Mouse (Mus musculus) T-helper 2 cell (primary cell): ENCODE measurements at regions not wholly inside any gene's neighbourhood (a gene's known extent, or its start where the extent isn't known, plus 50 kb on each side); places are given as distances from the start of the nearest gene placed in this dataset.

ENCODE experiments used
- in situ Hi-C: fragments of 300-600 bp; cut with MboI, MseI; formaldehyde crosslinking; loops from one replicate; pipeline ENCODE4 v1.15.1; 2025; ENCODE audit warnings: high pct_unique_total_duplicates

GRCm38 (mm10) chr2:159014553-159014952, 219.9 kb downstream of the Dhx35 start:
- in situ Hi-C loops, result no loop called here

- in situ Hi-C loops, result no loop called here
These were observed 225.4 kb downstream of the Dhx35 start for GRCm38 (mm10) chr2:159019921-159020534.

DNA sequence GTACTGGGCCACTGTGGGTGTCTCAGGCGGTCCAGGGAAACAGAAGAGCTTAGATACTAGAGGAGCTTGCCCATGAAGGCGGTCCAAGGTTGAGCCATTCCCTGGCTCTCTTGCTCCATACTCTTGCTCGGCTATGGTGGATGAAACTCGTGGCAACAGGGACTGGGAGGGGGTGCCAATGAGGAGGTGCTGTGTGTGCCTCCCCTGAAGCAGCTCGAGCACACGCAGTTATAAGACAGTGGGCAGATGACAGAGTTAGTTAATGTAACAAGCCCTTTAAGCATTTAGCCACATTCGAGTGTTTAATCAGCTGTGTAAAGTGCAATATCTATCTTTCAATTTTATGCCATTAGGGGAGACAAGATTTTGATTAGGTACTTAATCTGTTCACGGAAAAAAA, 237.5 kb downstream of the Dhx35 start:
- in situ Hi-C loops, result no loop called here

DNA sequence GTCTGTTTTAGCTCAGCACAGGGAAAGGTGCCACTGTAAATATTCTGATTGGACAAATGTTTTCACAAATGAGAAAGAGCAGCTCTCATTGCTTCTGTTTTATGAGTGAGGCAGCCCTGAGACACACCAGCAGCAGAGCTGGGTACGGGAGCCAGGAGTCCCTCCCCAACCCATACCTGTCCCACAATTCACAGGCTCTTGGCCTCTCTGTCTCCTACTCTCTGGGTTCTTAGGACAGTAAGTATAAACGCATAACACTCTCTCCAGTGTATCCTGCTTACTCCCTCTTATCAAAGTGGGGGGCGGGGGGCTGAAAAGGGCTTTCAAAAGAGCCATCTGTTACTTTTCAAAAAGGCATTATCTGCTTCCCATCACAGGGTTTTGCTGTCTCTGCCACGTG, 245.3 kb downstream of the Dhx35 start:
- in situ Hi-C loops, result no loop called here

DNA sequence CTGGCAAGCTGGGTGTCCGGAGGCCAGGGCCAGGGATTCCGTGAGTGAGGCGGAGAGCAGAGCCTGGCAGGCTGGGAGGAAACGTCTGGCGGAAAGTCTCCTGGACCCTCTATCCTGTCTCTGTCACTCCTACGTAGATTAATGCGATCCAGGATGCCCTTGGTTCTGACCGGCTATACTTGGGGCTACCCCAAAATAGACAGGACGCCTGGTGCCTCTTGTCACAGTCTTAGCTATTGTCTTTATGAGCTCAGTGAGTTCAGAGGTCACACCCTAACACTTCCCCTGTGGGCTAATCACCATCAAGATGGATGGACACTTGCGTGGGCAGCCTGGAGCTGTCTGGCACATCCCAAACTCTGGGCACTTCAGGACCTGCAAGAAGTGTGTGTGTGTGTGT, 258.9 kb downstream of the Dhx35 start:
- in situ Hi-C loops, result loop anchor here (25.0 kb wide), 1 partner anchor 1534 kb away; no protein-coding TSS in a partner anchor

DNA sequence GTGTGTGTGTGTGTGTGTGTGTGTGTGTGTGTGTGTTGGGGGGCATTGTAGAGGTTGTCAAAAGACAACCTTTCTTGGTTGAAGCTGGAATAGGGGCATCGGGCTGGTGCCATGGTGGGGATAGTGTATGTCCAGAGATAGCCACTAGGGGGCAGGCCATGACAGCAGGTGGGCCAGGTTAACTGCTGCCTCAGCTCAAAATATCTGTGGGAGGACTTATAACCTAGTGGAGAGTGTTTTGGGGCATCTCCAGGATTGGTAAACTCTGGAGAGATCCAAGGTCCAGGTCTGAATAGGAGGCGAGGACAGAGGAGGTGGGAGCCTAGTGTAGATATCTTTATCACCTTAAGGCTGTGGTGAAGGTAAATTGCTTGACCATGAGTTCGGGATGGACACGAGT, 259.3 kb downstream of the Dhx35 start:
- in situ Hi-C loops, result loop anchor here (25.0 kb wide), 1 partner anchor 1533 kb away; no protein-coding TSS in a partner anchor

DNA sequence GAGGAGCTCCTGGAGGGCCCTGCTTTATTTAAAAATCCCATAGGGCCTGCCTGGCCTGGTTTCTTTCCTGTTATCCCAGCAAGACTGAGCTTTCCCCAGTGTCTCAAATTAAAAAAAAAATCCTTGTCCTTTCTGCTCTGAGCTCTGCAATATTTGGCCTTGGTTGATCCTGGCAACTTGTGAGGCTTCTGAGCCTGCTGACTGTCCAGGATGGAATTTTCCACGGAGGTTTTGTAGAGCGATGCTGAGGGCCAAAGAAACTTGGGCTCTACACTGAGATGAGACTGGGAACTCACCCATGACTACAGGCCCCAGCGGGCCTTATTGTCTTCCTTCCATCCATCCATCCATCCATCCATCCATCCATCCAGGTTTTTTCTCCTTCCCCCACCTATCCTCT, 259.8 kb downstream of the Dhx35 start:
- in situ Hi-C loops, result loop anchor here (25.0 kb wide), 1 partner anchor 1533 kb away; no protein-coding TSS in a partner anchor

GRCm38 (mm10) chr2:159055780-159056179, 261.2 kb downstream of the Dhx35 start:
- in situ Hi-C loops, result loop anchor here (25.0 kb wide), 1 partner anchor 1532 kb away; no protein-coding TSS in a partner anchor

DNA sequence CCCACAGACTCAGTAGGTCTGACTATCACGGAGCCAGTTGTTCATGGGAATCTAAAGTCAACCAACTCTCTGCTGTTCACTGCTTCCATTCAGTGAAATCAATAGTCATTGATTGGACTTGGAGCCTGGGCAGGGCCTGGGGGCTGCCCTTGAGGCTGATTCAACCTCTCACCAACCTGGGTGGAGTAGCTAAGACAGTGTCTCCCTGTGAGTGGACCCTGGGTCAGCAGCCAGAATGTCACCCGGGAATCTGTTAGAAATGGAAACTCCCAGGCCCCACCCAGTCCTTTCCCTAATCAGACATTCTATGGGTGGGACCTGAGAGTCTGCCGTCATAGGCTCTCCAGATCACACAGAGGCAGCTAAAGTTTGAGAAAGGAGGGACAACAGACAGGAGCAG, 262.4 kb downstream of the Dhx35 start:
- in situ Hi-C loops, result loop anchor here (25.0 kb wide), 1 partner anchor 1530 kb away; no protein-coding TSS in a partner anchor

DNA sequence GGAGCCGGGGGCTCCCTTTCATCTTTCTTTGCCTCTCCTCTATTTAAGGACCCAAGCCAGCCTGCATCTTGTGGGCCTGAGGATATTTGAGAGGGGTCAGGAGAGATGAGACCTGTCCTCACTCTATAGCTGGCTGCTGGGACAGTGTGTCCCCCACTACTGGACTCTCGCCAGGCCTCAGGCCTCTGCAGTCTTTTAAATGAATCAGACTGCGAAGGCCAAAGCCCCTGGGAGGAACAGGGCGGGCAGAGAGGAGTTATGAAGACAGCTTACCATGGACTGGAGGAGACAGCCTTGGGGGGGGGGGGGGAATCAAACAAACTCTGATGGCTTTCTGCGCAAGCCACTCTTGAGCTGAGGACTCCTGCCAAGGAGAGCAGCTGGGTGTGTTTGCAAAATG, 262.9 kb downstream of the Dhx35 start:
- in situ Hi-C loops, result loop anchor here (25.0 kb wide), 1 partner anchor 1530 kb away; no protein-coding TSS in a partner anchor

DNA sequence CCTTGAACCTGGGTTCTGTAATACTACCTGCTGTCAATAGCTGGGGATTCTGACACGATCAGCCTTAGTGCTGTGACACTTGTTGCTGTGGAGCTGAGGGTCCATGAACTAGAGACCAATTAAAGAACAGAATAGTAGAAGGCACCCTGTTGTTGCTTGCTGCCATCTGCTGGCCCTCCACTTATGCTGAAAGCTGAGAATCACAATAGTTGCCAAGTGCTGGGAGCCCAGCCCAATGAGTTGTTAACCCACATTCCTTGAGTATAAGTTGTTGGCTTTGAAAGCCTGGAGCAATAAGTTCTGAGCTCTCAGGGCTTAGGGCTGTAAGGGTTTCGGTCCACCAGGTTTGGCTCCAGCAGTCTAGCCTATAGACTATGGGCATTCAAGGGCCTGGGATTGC, 267.7 kb downstream of the Dhx35 start:
- in situ Hi-C loops, result loop anchor here (25.0 kb wide), 1 partner anchor 1525 kb away; no protein-coding TSS in a partner anchor

GRCm38 (mm10) chr2:159062666-159063065, 268.1 kb downstream of the Dhx35 start:
- in situ Hi-C loops, result loop anchor here (25.0 kb wide), 1 partner anchor 1525 kb away; no protein-coding TSS in a partner anchor

DNA sequence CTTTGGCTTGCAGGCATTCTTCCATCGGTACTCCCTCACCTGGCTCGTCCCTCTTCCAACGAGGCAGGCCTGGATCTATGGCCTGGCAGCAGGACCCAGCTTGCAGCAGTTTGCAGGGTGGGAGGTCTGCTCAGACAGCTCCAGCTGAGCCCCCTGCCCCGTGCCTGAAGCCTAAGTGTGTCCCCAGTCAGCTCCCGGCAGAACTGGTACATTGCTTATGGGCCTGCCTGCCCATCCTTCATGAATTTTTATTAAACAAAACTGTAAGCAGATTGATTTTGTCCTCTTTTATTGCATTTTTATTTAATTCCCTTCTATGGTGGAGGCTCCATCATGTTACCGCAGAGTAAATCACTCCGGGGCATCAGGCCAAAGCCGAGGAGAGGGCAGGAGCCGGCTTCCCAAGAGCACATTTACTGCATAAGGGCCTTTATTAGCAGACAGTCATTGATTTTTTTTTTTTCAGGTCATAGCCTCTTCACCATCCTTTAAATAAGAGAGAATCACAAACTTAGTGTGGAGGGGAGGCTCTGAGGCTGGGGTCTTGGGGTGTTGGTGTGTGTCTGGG, 269.9 kb downstream of the Dhx35 start:
- in situ Hi-C loops, result loop anchor here (25.0 kb wide), 1 partner anchor 1523 kb away; no protein-coding TSS in a partner anchor

DNA sequence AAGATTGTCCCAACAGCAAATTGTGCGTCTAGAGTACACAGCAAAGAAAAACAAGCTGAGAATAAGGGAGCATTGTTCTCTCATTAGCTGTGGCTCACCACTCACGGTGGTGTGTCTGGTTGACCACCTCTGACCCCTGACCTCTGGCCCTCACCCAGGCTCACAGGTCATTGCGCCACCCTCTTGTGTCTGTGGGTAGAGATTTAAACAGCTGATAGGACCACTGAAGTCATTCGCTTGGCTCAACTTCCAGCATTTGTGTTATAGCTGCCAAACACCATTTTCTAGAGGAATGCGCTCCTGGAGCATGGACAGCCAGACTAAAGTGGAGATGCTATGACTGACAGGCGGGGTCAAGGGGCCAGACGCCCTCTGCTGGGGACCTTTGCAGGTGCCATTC, 272.9 kb downstream of the Dhx35 start:
- in situ Hi-C loops, result loop anchor here (25.0 kb wide), 1 partner anchor 1520 kb away; no protein-coding TSS in a partner anchor

DNA sequence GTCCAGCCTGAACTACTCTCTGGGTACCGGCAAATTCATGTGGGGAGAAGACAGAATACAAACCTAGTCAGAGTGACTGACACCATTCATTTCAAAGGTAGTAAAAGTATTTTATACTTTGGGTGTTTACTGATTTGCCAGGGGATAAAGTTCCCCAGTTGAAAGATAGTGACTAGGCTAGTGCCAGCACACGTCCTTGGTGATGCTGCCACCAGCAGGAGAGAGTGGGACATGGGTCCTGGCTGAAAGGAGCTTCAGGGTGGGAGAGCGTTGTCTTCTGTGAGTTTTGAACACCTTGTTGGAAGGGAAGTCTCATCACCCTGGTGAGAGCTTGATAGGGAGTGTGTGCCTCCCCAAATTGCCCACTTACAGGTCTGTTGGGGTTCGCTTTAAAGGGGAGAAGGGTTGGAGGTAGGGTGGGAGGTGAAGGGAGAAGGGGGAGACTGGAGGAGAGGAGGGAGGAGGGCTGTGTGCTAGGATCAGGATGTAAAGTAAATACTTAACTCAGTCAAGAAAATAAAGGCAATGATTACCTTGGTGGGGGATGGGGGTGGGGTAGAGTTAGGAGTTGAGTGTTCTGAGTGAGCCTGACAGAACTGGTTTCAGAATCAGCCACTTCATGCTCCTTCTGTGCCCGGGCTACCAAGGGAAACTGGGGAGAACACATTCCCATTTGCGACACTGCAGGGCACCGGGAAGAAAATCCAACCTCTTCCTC, 273.9 kb downstream of the Dhx35 start:
- in situ Hi-C loops, result loop anchor here (25.0 kb wide), 1 partner anchor 1519 kb away; no protein-coding TSS in a partner anchor

- in situ Hi-C loops, result loop anchor here (25.0 kb wide), 1 partner anchor 1518 kb away; no protein-coding TSS in a partner anchor
These were observed 274.6 kb downstream of the Dhx35 start for GRCm38 (mm10) chr2:159069180-159069579.

- in situ Hi-C loops, result loop anchor here (25.0 kb wide), 1 partner anchor 1514 kb away; no protein-coding TSS in a partner anchor
These were observed 278.5 kb downstream of the Dhx35 start for GRCm38 (mm10) chr2:159072997-159073690.

DNA sequence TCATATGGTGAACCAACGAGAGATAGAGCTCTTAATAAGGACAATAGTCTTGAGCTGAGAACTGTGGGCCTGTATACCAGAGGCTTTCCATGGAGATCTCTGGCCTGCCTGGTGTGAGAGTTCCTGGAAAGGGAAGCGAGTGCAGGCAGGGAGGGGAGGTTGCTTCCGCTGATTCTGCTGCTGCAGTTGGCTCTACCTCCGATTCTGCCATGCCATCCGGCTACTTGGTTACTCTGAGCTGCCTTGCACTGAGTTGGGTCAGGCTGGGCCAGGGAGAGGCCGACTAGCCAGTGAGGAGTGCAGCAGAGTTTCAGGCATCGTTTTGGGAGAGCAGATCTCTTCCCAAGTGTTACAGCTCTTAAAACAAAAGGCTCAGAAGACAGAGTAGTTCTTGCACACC, 285.2 kb downstream of the Dhx35 start:
- in situ Hi-C loops, result no loop called here

- in situ Hi-C loops, result no loop called here
These were observed 286.4 kb downstream of the Dhx35 start for GRCm38 (mm10) chr2:159080784-159081544.

DNA sequence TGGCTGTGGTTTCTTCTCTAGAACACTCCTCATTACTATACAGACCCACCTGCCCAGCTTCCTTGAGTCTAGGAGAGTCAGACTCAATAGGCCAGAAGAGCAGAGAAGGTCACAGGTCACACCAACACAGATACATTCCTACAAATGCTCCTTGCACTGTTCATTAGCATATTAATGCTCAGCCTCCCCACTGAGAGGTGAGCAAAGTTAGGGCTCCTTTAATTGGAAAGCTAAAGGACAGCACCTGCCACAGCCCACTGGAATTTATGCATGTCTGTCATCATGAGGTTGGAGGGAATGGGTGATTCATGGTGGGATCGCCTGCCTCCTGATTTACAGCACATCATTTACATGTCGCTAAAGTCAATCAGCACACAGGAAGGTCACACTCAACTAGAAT, 292.2 kb downstream of the Dhx35 start:
- in situ Hi-C loops, result no loop called here

DNA sequence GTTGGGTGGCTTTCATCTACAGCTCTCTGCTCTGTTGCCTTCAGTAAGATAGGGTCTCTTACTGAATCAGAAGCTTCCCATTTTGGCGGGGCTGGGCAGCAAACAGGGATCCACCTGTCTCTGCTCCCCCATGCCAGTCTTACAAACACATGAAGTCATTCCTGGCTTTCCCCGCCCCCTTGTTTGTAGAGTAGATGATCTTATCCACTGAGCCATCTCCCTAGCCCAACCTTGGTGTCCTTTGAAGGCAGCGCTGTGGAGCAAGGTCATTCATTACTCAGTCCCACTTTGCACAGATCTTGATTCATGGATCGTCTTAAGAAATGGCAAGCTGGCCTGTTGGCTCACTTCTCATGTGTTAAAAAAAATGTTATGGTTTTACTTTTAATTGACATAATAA, 293.6 kb downstream of the Dhx35 start:
- in situ Hi-C loops, result no loop called here
